Mouse (Mus musculus) C2C12 (cell line): ENCODE measurements around the gene Eda2r. TPM values are rescaled to one million over a fixed set of nuclear protein-coding genes. Genes with fewer than 3 reads are reported as not detected.
A peak's percentile ranks its signal among the peaks of the same experiment; 100 is the strongest.

Source experiments
- H3K27me3 ChIP-seq: one replicate; pipeline ENCODE4 v1.6.1; 2011; ENCODE audit not compliant: control insufficient read depth, insufficient read depth, insufficient read length
- H3K36me3 ChIP-seq: one replicate; pipeline ENCODE4 v1.6.1; 2011; ENCODE audit not compliant: control insufficient read depth, insufficient read depth
- H3K4me3 ChIP-seq: one replicate; pipeline ENCODE4 v1.5.1; 2011; ENCODE audit warnings: mild to moderate bottlenecking, control low read depth; ENCODE audit not compliant: poor library complexity, insufficient read depth, severe bottlenecking
- H3K79me2 ChIP-seq: one replicate; pipeline ENCODE4 v1.6.1; 2011; ENCODE audit not compliant: control insufficient read depth, insufficient read depth
- H3K79me3 ChIP-seq: one replicate; pipeline ENCODE4 v1.6.1; 2011; ENCODE audit warnings: low read depth, control low read depth
- H3ac ChIP-seq: one replicate; pipeline ENCODE3; 2011; ENCODE audit warnings: low read depth; ENCODE audit not compliant: control insufficient read depth, insufficient read length
- CEBPB ChIP-seq: IDR thresholded peaks from one replicate; pipeline ENCODE4 v1.6.1; 2011; ENCODE audit warnings: low read depth, mild to moderate bottlenecking, control low read depth, moderate library complexity
- CTCF ChIP-seq: IDR thresholded peaks from one replicate; pipeline ENCODE4 v1.5.1; 2011; ENCODE audit not compliant: control insufficient read depth, insufficient read depth, insufficient read length
- FOSL1 ChIP-seq: IDR thresholded peaks from one replicate; pipeline ENCODE4 v1.8.0; 2011; ENCODE audit warnings: mild to moderate bottlenecking, low read length; ENCODE audit not compliant: poor library complexity, insufficient read depth, severe bottlenecking
- MAX ChIP-seq: IDR thresholded peaks from one replicate; pipeline ENCODE4 v1.6.1; 2011; ENCODE audit warnings: mild to moderate bottlenecking, control low read depth
- MYOD1 ChIP-seq: IDR thresholded peaks from one replicate; pipeline ENCODE4 v1.6.1; 2011; ENCODE audit warnings: low read depth; ENCODE audit not compliant: control insufficient read depth, insufficient read length
- MYOG ChIP-seq: IDR thresholded peaks from one replicate; pipeline ENCODE4 v1.6.1; 2011; ENCODE audit not compliant: control insufficient read depth, insufficient read length; ENCODE audit errors: extremely low read depth
- USF1 ChIP-seq: IDR thresholded peaks from one replicate; pipeline ENCODE4 v1.6.1; 2011; ENCODE audit warnings: low read depth, mild to moderate bottlenecking, control low read depth, moderate library complexity
- long read RNA-seq, 2 experiments: library from polyadenylated mRNA; unstranded; transcript quantifications; one replicate each; pipeline ENCODE4 v2.0.0; 2019 to 2020
- polyA plus RNA-seq: library from polyadenylated mRNA; unstranded; fragments of >200 nt; fragmentation: generic; extraction: Trizol; gene quantifications from one replicate; pipeline ENCODE4 v1.2.1, GENCODE M21; 2012; ENCODE audit warnings: missing spikeins

Eda2r gene
- polyA plus RNA-seq: 5.6 TPM
- long read RNA-seq, experiment 1, partial matches to known transcripts: 0 of 7 reads
- long read RNA-seq, experiment 1, other reads (novel, unspliced or antisense): 4 of 7 reads
- long read RNA-seq, experiment 2, full-length matches to known transcripts: 21 of 40 reads
- long read RNA-seq, experiment 2, partial matches to known transcripts: 4 of 40 reads
- long read RNA-seq, experiment 2, other reads (novel, unspliced or antisense): 15 of 40 reads

- Histone ChIP-seq H3K79me2 (peaks cover 37% of the 10 kb centered on the region), H3K79me3 (peaks cover 16% of the 10 kb centered on the region), H3K36me3 (no peaks in the 10 kb centered on the region), H3K4me3 (peak within 1 kb of the TSS; percentile 35), H3ac (peak within 1 kb of the TSS; percentile 54), H3K27me3 (no peaks in the 10 kb centered on the region)
- TF ChIP-seq CTCF: no peak
- TF ChIP-seq MYOG: no peak
- TF ChIP-seq CEBPB: no peak
- peak; percentile 77 for TF ChIP-seq MAX
- TF ChIP-seq MYOD1: no peak
- no peak for TF ChIP-seq FOSL1
- no peak for TF ChIP-seq USF1
Measured at GRCm38 (mm10) chrX:97377065-97377421, at the start of gene Eda2r. Eda2r (minus strand) TSS chrX:97377216.

DNA sequence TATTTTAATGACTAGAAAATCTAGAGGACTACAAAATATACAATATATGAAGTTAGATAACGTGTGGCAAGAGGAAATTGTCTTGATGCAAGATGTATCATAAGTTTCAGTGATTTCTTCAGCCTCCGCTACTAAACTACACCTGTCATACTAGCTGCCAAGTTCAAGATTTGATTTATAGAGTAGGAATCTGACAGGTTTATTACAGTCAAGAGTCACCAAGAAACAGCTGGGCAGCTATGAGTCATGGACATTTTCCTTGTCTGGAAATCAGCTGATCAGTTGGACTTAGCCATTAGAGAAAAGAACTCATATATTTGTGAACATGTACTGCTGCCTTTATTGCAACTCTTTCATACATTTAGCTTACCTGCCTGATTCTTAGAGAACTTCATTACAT lies 20.9 kb upstream of the Eda2r start:
- Histone ChIP-seq H3ac (no peak overlapping the region), H3K79me3 (no peaks in the 10 kb centered on the region), H3K4me3 (no peak overlapping the region), H3K36me3 (no peaks in the 10 kb centered on the region), H3K79me2 (no peaks in the 10 kb centered on the region), H3K27me3 (no peaks in the 10 kb centered on the region)
- TF ChIP-seq CEBPB (no peak), MYOD1 (peak; percentile 85)

- Histone ChIP-seq H3K27me3 (no peaks in the 10 kb centered on the region), H3ac (no peak overlapping the region), H3K4me3 (no peak overlapping the region), H3K79me3 (peaks cover 11% of the 10 kb centered on the region), H3K79me2 (peaks cover 29% of the 10 kb centered on the region), H3K36me3 (no peaks in the 10 kb centered on the region)
- no peak for TF ChIP-seq MAX
- no peak for TF ChIP-seq MYOD1
Measured at GRCm38 (mm10) chrX:97378076-97378475, 1.1 kb upstream of the Eda2r start.

- H3K79me3 ChIP-seq: peaks cover 16% of the 10 kb centered on the region
- H3ac ChIP-seq: peak overlapping the region; percentile 54
- peaks cover 37% of the 10 kb centered on the region for H3K79me2 ChIP-seq
- no peaks in the 10 kb centered on the region for H3K27me3 ChIP-seq
- H3K4me3 ChIP-seq: peak overlapping the region; percentile 35
- no peak for TF ChIP-seq MYOG
- no peak for TF ChIP-seq FOSL1
- TF ChIP-seq USF1: peak; percentile 30
- no peak for TF ChIP-seq MYOD1
- TF ChIP-seq MAX: peak; percentile 63
- TF ChIP-seq CTCF: no peak
- no peak for TF ChIP-seq CEBPB
- no peaks in the 10 kb centered on the region for H3K36me3 ChIP-seq
Measured at GRCm38 (mm10) chrX:97376321-97377064, 523 bp downstream of the Eda2r start.

DNA sequence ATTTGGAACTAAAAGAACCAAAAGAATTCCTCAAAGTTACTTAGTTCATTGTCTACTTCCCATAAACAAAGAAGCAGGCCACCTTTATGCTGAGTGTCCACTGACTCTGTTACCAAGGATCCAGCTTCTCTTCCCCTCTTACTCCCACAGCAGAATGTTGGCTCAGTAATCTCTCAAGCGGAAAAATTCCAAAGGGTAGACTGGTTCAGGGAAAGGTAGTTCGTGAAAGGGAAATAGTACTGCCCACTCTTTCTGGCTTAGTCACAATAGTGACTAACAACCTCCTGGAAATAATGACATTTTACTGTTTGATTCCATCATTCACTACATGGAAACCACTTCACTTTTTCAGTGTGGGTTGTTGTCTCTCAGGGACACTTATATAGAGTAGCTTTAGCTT lies 4.2 kb downstream of the Eda2r start:
- Histone ChIP-seq H3K79me2 (peaks cover 37% of the 10 kb centered on the region), H3K79me3 (peaks cover 16% of the 10 kb centered on the region), H3K27me3 (no peaks in the 10 kb centered on the region)

GRCm38 (mm10) chrX:97369206-97369605 lies 7.8 kb downstream of the Eda2r start:
- H3K79me3 ChIP-seq: peaks cover 5% of the 10 kb centered on the region
- H3K36me3 ChIP-seq: peaks cover 3% of the 10 kb centered on the region
- no peak overlapping the region for H3ac ChIP-seq
- TF ChIP-seq MYOD1 (no peak), CEBPB (no peak), MYOG (no peak), FOSL1 (no peak), MAX (no peak), CTCF (no peak), USF1 (no peak)
- H3K27me3 ChIP-seq: no peaks in the 10 kb centered on the region
- no peak overlapping the region for H3K4me3 ChIP-seq
- H3K79me2 ChIP-seq: peaks cover 16% of the 10 kb centered on the region

More for the DNA sequence above, 4.2 kb downstream of the Eda2r start:
- Histone ChIP-seq H3ac (no peak overlapping the region), H3K36me3 (no peaks in the 10 kb centered on the region), H3K4me3 (no peak overlapping the region)
- TF ChIP-seq CTCF: no peak
- no peak for TF ChIP-seq MYOD1
- TF ChIP-seq FOSL1: no peak
- no peak for TF ChIP-seq MYOG
- no peak for TF ChIP-seq USF1
- no peak for TF ChIP-seq CEBPB
- TF ChIP-seq MAX: no peak
